Mouse (Mus musculus): ENCODE measurements around the gene Ikzf5.

The Ikzf5 gene

DNA sequence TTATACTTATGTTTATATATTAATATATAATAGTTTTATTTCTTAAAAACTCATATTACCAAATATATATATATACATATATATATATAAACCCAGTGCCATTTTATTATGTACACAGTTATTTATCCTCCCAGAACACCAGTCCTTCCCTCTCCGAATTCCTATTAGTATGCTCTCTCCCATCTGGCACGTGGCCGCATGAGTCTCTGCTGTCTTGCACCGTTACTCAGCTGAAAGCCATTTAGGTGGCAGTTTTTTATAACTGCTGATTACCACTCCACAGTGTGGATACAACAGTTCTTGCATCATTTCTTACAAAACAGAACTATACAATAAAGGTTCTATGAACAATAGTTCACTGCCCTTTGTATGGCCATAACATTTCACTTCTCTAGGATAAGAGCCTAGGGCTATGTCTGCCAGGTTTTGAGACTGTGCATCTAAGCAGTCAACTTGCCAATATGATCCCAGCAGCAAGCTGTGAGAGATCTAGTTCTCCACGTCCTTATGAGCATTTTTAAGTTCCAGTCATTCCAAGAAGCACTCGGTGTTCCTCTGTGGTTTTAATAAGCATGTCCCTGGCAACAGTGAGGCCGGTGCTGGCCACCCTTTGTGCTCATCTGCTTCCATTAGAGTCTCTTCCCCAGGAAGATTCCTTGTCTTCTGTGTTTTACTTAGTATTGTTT, 64.3 kb downstream of the Ikzf5 start:
- DNase-seq = no peak
